Mouse (Mus musculus) urinary bladder, postnatal 4 days (tissue): ENCODE data around the gene Olfr1258.
"Not testable (repeated sequence)": the region's sequence is repeated elsewhere in the genome, so short reads cannot be mapped to it uniquely, and the experiment has no call there.

Source experiments
- DNase-seq, 2 experiments: peaks; one replicate each; pipeline ENCODE4 v3.0.0; 2021 to 2022; ENCODE audit warnings: low spot score in 2 of 2

Gene Olfr1258

GRCm38 (mm10) chr2:89927009-89927408 is at the start of gene Olfr1258:
TSS of gene Olfr1258 (plus strand) at chr2:89927309.
- DNase-seq = no peak

- DNase-seq = no peak
Measured at GRCm38 (mm10) chr2:89878137-89878536, 49.0 kb upstream of the Olfr1258 start, which contains the start of gene Olfr1257. TSS of gene Olfr1257 (plus strand) at chr2:89878437.

- not testable (repeated sequence) for DNase-seq
Measured at GRCm38 (mm10) chr2:89912616-89913015, 14.5 kb upstream of the Olfr1258 start.

- DNase-seq = no peak
Measured at GRCm38 (mm10) chr2:89948564-89948963, 21.5 kb downstream of the Olfr1258 start, which contains the start of gene Olfr1259. TSS of gene Olfr1259 (minus strand) at chr2:89948664.

GRCm38 (mm10) chr2:89974184-89974583 is 47.1 kb downstream of the Olfr1258 start, which contains the start of gene Olfr1260:
TSS of gene Olfr1260 (plus strand) at chr2:89974340.
- DNase-seq = no peak

- DNase-seq = no peak
Measured at GRCm38 (mm10) chr2:89977709-89978108, 50.6 kb downstream of the Olfr1258 start.
